Mouse (Mus musculus) regulatory T cell (primary cell): ENCODE data around the gene Bmi1.

Experiments
- in situ Hi-C: fragments of 300-600 bp; cut with MboI, MseI; formaldehyde crosslinking; loops from one replicate; pipeline ENCODE4 v1.15.1; 2025; ENCODE audit warnings: high pct_unique_total_duplicates

The Bmi1 gene

DNA sequence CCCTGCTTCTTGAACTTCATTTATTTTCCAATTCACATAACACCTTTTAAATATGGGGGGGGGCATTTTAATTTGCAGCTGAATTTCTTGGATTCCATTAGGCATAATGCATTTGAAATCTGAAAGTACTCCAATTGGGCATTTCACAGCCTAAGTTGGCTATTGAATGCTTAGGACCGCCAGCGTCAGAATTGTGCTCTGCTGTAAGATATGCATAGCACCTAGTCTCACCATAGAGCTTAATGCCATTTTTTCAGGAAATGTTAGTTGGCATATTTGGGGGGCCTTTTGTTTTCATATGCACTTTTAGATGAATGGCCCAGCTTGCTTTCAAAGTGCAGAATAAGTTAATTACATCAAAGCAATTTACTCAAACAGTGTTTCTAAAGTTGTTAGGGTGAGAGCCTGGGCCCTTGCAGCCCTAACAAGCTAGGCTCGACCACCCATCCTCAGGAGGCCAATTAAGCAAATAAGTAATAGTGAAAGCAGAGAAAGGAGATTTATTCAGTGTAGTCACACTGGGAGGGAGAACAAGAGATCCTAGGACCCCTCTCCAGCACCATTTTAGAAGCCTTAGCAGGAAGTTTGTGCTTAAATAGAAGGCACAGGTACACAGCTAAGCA lies 45.5 kb downstream of the Bmi1 start:
- in situ Hi-C loops = no loop called here

DNA sequence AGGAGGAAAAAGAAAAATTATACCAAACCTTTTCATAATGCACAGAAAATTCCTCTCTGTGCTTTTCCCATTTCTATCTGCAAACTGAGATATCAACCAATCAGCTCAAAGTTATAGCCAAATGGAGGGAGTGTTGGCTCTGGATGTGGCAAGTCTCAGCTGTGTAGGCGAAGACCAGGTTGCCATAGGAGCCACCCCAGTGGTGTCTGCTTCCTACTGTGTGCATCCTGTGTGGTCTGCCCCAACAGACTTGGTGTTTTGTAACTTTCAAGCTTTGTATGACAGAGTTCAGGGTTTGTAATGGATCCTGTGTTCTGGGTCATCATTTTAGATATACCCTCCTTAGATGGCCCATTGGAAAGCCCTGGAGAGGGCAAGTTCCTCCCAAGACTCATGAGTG lies 47.6 kb downstream of the Bmi1 start:
- in situ Hi-C loops = no loop called here

DNA sequence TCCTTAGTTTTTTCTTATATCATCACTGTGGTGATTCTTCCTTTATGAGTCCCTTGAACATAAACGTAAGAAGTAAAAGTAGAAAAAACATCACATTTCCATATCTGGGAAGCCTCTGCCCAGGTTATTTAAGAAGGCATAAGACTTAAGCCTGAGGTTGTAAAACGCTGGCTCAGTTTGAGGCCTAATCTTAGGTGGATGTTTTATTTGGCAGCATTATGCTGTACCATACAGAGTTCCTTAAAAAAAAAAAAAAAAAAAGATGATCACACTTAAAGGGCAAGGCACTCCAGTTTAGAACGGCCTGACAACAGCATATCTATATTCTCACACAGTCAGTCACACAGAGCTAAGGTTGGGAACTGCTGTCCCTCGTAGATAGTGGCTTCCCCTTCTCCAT lies 49.1 kb downstream of the Bmi1 start:
- in situ Hi-C loops = no loop called here

DNA sequence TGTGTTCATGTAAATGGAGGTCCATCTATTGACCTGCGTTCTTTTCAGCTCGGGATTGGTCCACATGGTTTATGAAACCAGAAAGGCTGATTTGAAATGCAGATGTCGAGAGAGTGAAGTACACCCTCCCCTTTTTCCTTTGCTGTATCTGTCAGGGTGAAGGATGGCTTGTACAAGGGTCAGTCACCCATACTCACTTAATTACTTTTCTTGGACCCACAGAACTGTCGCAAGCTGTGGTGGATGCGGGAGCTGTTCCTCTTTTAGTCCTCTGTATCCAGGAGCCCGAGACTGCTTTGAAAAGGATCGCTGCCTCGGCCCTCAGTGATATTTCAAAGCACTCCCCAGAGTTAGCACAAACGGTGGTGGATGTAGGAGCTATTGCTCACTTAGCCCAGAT lies 54.9 kb downstream of the Bmi1 start:
- in situ Hi-C loops = no loop called here

DNA sequence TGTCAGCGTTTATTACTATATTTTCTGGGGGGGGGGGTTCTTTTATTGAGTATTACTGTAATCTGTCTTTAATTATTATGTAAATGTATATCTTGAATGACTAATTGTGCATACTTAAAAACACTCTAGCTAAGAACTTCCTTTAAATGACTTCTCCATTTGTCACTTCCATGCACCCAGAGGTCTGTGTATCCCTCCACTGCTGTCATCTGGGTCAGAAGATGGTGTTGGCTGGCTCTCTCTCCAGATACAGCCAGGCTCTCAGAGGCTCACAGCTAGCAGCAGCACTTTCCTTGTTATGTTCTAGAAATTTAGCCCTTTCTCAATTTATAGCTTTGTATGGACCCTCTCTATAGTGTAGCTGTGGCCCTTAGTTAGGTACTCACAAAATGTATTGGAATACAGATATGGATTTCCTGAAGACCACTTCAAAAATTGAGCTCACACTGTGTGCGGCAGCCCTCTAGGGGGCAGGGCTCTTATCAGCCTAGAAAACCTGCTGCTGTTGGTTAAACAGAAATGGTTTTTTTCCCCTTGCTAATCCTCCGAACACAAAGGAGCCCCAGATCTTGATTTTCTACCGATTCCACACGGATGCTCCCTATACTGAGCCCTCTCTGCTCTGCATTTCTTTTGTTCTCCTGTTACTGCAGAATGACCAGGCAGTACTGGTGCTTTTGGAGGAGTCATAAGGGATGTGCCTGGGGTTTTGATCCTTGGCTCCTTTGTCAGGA lies 57.7 kb downstream of the Bmi1 start:
- in situ Hi-C loops = no loop called here
